Mouse (Mus musculus) hindbrain, postnatal 0 days (tissue): ENCODE data around the gene Alx3. TPM values are rescaled to one million over a fixed set of nuclear protein-coding genes. Genes with fewer than 3 reads are reported as not detected.
"Not testable (repeated sequence)": the region's sequence is repeated elsewhere in the genome, so short reads cannot be mapped to it uniquely, and the experiment has no call there.

Experiments
- ATAC-seq: fragments of 200-750 bp; cut with Nextera tagmentation; 2 replicates; pipeline ENCODE4 v1.8.0; 2017; ENCODE audit warnings: mild to moderate bottlenecking, moderate TSS enrichment, moderate library complexity
- DNase-seq: peaks from one replicate; pipeline ENCODE4 v3.0.0-alpha.2; 2015; ENCODE audit warnings: low spot score
- H3K27ac ChIP-seq: fragments of 300-500 bp; sonication (generic); 2 replicates; pipeline ENCODE4 v1.5.1; 2014; ENCODE audit warnings: mild to moderate bottlenecking
- H3K27me3 ChIP-seq: fragments of 300-500 bp; sonication (generic); 2 replicates; pipeline ENCODE4 v1.6.1; 2014; ENCODE audit warnings: low read length, mixed read lengths; ENCODE audit not compliant: insufficient read depth
- H3K36me3 ChIP-seq: fragments of 300-500 bp; sonication (generic); 2 replicates; pipeline ENCODE4 v1.6.1; 2014; ENCODE audit warnings: low read length, mixed read lengths; ENCODE audit not compliant: insufficient read depth
- H3K4me1 ChIP-seq: fragments of 300-500 bp; sonication (generic); 2 replicates; pipeline ENCODE4 v1.6.1; 2014; ENCODE audit warnings: antibody characterized with exemption, low read length, mixed read lengths; ENCODE audit not compliant: insufficient read depth
- H3K4me2 ChIP-seq: fragments of 300-500 bp; sonication (generic); 2 replicates; pipeline ENCODE4 v1.6.1; 2014; ENCODE audit warnings: low read depth, mild to moderate bottlenecking, low read length, moderate library complexity, mixed read lengths
- H3K4me3 ChIP-seq: fragments of 300-500 bp; sonication (generic); 2 replicates; pipeline ENCODE4 v1.5.1; 2014; ENCODE audit warnings: low read length
- H3K9ac ChIP-seq: fragments of 300-500 bp; sonication (generic); replicated peaks from 2 replicates; pipeline ENCODE4 v1.6.1; 2014; ENCODE audit warnings: mild to moderate bottlenecking, low read length, moderate library complexity, mixed read lengths
- H3K9me3 ChIP-seq: fragments of 300-500 bp; sonication (generic); 2 replicates; pipeline ENCODE4 v1.6.1; 2016; ENCODE audit warnings: low read length, mixed read lengths
- CTCF ChIP-seq: IDR thresholded peaks from 2 replicates; pipeline ENCODE4 v1.5.1; 2016; ENCODE audit warnings: antibody characterized with exemption, control low read depth, low read depth
- WGBS: fragments of 180-500 bp; shearing (Covaris S2); extraction: QIAGEN DNeasy Blood & Tissue Kit; methylation state at CpG from one replicate; pipeline ENCODE4 v1.1.7; 2014; 5-methylcytosine and 5-hydroxymethylcytosine counted together
- polyA plus RNA-seq: library from polyadenylated mRNA; unstranded; fragments of >200 nt; fragmentation: Nextera tagmentation; extraction: Ambion mirVana; gene quantifications from 2 replicates; pipeline ENCODE4 v1.2.1, GENCODE M21; 2015
- total RNA-seq: library from RNA; depleted of rRNA; stranded (reverse); fragments of >200 nt; gene quantifications from 2 replicates; pipeline ENCODE4 v1.2.3, GENCODE M21; 2014; rRNA removed

Gene Alx3
- total and polyA plus RNA-seq, 2 experiments from 2014 or later: 0.16 to 0.45 TPM

- H3K9me3 ChIP-seq: no peaks in the 10 kb centered on the region
- DNase-seq (no peak), ATAC-seq (no peak)
- no peak for TF ChIP-seq CTCF
- H3K4me3 ChIP-seq: no peak overlapping the region
- no peaks in the 10 kb centered on the region for H3K4me1 ChIP-seq
- H3K9ac ChIP-seq: no peak overlapping the region
- H3K4me2 ChIP-seq: no peak overlapping the region
- WGBS: 73% methylated on average over 3 of the region's 3 CpGs
- no peak overlapping the region for H3K27ac ChIP-seq
- H3K36me3 ChIP-seq: no peaks in the 10 kb centered on the region
- H3K27me3 ChIP-seq: no peaks in the 10 kb centered on the region
Measured at GRCm38 (mm10) chr3:107636236-107636635, 41.4 kb downstream of the Alx3 start.

DNA sequence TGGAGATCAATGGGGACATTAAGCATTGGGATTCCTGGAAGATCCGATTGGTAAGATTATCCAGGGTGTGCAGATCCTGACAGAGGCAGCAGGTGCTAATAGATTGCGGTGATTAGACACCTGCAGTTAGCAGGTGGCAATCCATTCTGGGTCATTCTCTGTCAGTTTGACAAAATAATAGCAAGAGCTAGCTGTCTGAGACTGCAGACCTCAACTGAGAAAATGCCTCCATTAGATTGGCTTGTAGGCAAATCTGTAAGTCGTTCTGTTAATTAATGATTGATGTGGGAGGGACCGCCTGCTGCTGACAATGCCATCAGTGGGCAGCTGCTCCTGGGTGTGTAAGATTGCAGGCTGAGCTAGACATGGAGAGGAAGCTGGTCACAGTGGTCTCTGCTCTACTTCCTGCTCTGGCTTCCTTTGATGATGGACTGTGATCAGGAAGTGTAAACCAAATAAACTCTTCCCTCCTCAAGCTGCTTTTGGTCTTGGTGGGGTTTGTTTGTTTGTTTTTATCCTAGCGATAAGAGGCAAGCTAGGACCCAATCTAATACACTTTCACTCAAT lies 42.9 kb downstream of the Alx3 start:
- no peak for ATAC-seq
- no peak for TF ChIP-seq CTCF
- H3K4me1 ChIP-seq: no peaks in the 10 kb centered on the region
- DNase-seq: no peak
- no peak overlapping the region for H3K4me3 ChIP-seq
- H3K4me2 ChIP-seq: no peak overlapping the region
- H3K9ac ChIP-seq: no peak overlapping the region
- H3K27me3 ChIP-seq: no peaks in the 10 kb centered on the region
- H3K36me3 ChIP-seq: no peaks in the 10 kb centered on the region
- WGBS: 48% methylated on average over 5 of the region's 5 CpGs
- H3K27ac ChIP-seq: no peak overlapping the region
- no peaks in the 10 kb centered on the region for H3K9me3 ChIP-seq

DNA sequence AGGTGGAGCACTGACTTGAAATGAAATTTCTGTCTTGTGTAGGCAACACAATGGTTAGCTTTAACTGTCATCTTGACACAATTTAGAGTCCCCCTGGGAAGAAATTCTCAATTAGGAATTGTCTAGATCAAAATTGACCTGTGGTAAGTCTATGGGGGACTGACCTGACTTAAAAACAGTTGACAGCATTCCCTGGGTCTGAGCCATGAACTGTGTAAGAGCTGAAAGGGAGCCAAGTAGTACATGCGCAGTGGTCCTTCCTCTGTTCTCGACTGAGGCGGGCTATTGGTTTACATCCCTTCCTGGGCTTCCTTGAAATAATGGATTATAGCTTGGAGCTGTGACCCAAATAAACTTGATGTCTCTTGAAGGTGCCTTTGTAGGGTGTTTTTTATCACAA lies 52.1 kb downstream of the Alx3 start:
- no peak for DNase-seq
- Histone ChIP-seq H3K27ac (no peak overlapping the region), H3K4me1 (no peaks in the 10 kb centered on the region), H3K9me3 (no peaks in the 10 kb centered on the region), H3K4me3 (no peak overlapping the region), H3K9ac (no peak overlapping the region), H3K36me3 (no peaks in the 10 kb centered on the region), H3K27me3 (no peaks in the 10 kb centered on the region), H3K4me2 (no peak overlapping the region)
- TF ChIP-seq CTCF: no peak
- ATAC-seq: no peak
- 71% methylated on average over 3 of the region's 3 CpGs for WGBS

DNA sequence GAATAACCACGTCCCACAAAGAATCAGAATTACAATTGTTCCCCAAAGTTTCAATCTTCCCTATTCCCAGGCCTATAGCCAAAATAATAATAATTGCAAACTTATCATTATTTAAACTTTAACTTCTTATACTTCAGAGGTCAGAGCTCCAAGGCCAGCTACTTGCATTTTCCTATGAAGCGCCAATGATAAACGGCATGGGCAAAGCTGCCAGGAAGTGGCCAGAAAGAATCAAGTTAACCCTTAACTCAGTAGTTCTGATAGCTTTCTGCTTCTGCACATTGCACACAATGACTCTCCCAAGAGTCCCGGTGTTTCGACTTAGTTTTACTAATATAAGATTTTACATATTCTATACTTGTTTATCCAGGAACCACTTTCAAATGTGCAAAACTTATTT lies 55.4 kb downstream of the Alx3 start:
- ATAC-seq, DNase-seq, H3K27me3 ChIP-seq, H3K36me3 ChIP-seq, H3K4me1 ChIP-seq, H3K4me3 ChIP-seq, H3K9me3 ChIP-seq, H3K9ac ChIP-seq, H3K4me2 ChIP-seq, H3K27ac ChIP-seq: not testable (repeated sequence)
- WGBS: 76% methylated on average over 5 of the region's 5 CpGs

- H3K9ac ChIP-seq: no peak overlapping the region
- H3K27ac ChIP-seq: no peak overlapping the region
- no peaks in the 10 kb centered on the region for H3K9me3 ChIP-seq
- ATAC-seq: no peak
- 98% methylated on average over 3 of the region's 3 CpGs for WGBS
- H3K4me2 ChIP-seq: no peak overlapping the region
- DNase-seq: no peak
- no peaks in the 10 kb centered on the region for H3K36me3 ChIP-seq
- H3K4me3 ChIP-seq: no peak overlapping the region
- H3K27me3 ChIP-seq: no peaks in the 10 kb centered on the region
- no peak for TF ChIP-seq CTCF
- H3K4me1 ChIP-seq: no peaks in the 10 kb centered on the region
Measured at GRCm38 (mm10) chr3:107652968-107653367, 58.1 kb downstream of the Alx3 start.

GRCm38 (mm10) chr3:107654861-107655260 lies 60.0 kb downstream of the Alx3 start:
- ATAC-seq (no peak), DNase-seq (no peak)
- no peaks in the 10 kb centered on the region for H3K9me3 ChIP-seq
- no peaks in the 10 kb centered on the region for H3K27me3 ChIP-seq
- 83% methylated on average over 3 of the region's 3 CpGs for WGBS
- H3K4me2 ChIP-seq: no peak overlapping the region
- H3K4me1 ChIP-seq: no peaks in the 10 kb centered on the region
- H3K9ac ChIP-seq: no peak overlapping the region
- H3K36me3 ChIP-seq: no peaks in the 10 kb centered on the region
- no peak overlapping the region for H3K4me3 ChIP-seq
- TF ChIP-seq CTCF: no peak
- H3K27ac ChIP-seq: no peak overlapping the region

Other genes with a start within 250 kb of the Alx3 start
- 42.6 and 44.3 TPM in 2 replicates for gene Kcnc4, start 135.5 kb upstream of the Alx3 start, total RNA-seq
- gene Kcnc4, start 135.5 kb upstream of the Alx3 start, polyA plus RNA-seq: 13.3 and 16.6 TPM in 2 replicates
- 66.3 and 71.8 TPM in 2 replicates for gene Slc6a17, start 77.0 kb upstream of the Alx3 start, total RNA-seq
- gene Slc6a17, start 77.0 kb upstream of the Alx3 start, polyA plus RNA-seq: 18.9 and 20.6 TPM in 2 replicates
- gene Ubl4b, start 40.0 kb upstream of the Alx3 start, total RNA-seq: not detected in 2 replicates
- gene Ubl4b, start 40.0 kb upstream of the Alx3 start, polyA plus RNA-seq: not detected in 2 replicates
- not detected in 2 replicates for gene Gm10961, start 36.3 kb downstream of the Alx3 start, total RNA-seq
- gene Gm10961, start 36.3 kb downstream of the Alx3 start, polyA plus RNA-seq: not detected in 2 replicates
- gene Strip1, start 36.7 kb downstream of the Alx3 start, total RNA-seq: 133 and 135 TPM in 2 replicates
- gene Strip1, start 36.7 kb downstream of the Alx3 start, polyA plus RNA-seq: 98.2 and 98.7 TPM in 2 replicates
- gene Ahcyl1, start 101.5 kb downstream of the Alx3 start, total RNA-seq: 54.2 and 55.3 TPM in 2 replicates
- 122 and 132 TPM in 2 replicates for gene Ahcyl1, start 101.5 kb downstream of the Alx3 start, polyA plus RNA-seq
- 13.1 and 15.1 TPM in 2 replicates for gene Csf1, start 165.4 kb downstream of the Alx3 start, total RNA-seq
- gene Csf1, start 165.4 kb downstream of the Alx3 start, polyA plus RNA-seq: 11.2 and 12.1 TPM in 2 replicates